Mouse (Mus musculus): Measurements from ENCODE around the gene Tmem189. TPM values are rescaled to one million over a fixed set of nuclear protein-coding genes. Genes with fewer than 3 reads are reported as not detected.
A peak's percentile ranks its signal among the peaks of the same experiment; 100 is the strongest.

Tmem189 gene
- polyA plus RNA-seq, 1 experiment from 2014 or later = 27.5 TPM

- Histone ChIP-seq H3K4me3 (ENCODE audit: low read depth, low read length) (no peak overlapping the region), H3K27ac (ENCODE audit: low read depth, low read length) (no peak overlapping the region), H3K36me3 (ENCODE audit: control insufficient read depth, insufficient read depth, low read length) (no peaks in the 10 kb centered on the region), H3K4me1 (replicated peaks; ENCODE audit: control insufficient read depth, insufficient read depth, low read length) (no peaks in the 10 kb centered on the region), H3K4me2 (replicated peaks; ENCODE audit: low read depth, low read length) (no peak overlapping the region), H3K27me3 (ENCODE audit: control insufficient read depth, insufficient read depth, low read length) (no peaks in the 10 kb centered on the region), H3K9ac (ENCODE audit: low read depth, low read length) (no peak overlapping the region), H3K9me3 (ENCODE audit: control insufficient read depth, low read length) (no peaks in the 10 kb centered on the region)
- DNase-seq (ENCODE audit: low spot score) (peak; percentile 92), ATAC-seq (ENCODE audit: low FRiP score) (peak; percentile 76)
- 38% methylated on average over 11 of the region's 11 CpGs for WGBS
Observed at GRCm38 (mm10) chr2:167605178-167605794, 84.3 kb downstream of the Tmem189 start.

DNA sequence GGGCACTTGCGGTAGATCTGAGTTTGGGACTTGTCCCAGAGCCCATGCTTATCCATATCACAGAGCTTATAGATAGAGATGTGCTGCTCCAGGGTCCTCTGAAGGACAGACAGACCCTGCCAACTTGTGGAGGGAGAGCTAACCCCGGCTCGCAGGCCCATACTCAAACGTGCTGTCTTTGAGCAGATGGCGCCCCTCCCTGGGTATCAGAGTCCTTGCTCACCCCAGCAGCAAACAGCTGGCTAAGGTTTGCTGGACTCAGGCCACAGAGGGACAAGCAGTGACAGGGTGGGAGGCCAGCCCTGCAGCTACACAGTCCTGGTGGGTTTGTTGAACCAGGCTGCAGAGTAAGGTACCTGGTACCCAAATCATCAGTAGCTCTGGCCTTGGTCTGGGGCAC is 86.6 kb downstream of the Tmem189 start:
- Histone ChIP-seq H3K4me3 (ENCODE audit: low read depth, low read length) (no peak overlapping the region), H3K4me2 (replicated peaks; ENCODE audit: low read depth, low read length) (no peak overlapping the region), H3K36me3 (ENCODE audit: control insufficient read depth, insufficient read depth, low read length) (no peaks in the 10 kb centered on the region), H3K9ac (ENCODE audit: low read depth, low read length) (no peak overlapping the region), H3K27ac (ENCODE audit: low read depth, low read length) (no peak overlapping the region), H3K9me3 (ENCODE audit: control insufficient read depth, low read length) (no peaks in the 10 kb centered on the region), H3K27me3 (ENCODE audit: control insufficient read depth, insufficient read depth, low read length) (no peaks in the 10 kb centered on the region), H3K4me1 (replicated peaks; ENCODE audit: control insufficient read depth, insufficient read depth, low read length) (no peaks in the 10 kb centered on the region)
- WGBS = 41% methylated on average over 5 of the region's 5 CpGs
- DNase-seq (ENCODE audit: low spot score) (no peak), ATAC-seq (ENCODE audit: low FRiP score) (no peak)

DNA sequence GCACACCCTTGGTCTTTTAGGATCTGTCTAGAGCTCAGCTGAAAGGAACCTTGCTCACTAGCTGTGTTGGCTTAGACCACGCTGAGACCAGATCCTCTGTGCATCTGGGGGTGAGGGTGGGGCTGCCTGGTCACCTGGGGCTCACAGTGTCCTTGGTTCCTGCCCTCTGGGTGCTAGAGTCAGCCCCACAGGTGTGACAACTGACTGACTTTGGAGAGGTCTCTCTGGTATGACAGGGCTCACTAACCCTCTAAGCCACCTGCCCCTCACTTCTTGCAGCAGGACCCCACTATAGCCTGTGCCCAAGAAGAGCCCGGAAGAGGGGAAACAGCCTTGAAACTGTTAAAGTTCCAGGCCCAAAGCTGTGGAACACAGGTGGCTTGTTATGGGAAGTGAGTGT is 87.3 kb downstream of the Tmem189 start:
- Histone ChIP-seq H3K36me3 (ENCODE audit: control insufficient read depth, insufficient read depth, low read length) (no peaks in the 10 kb centered on the region), H3K9ac (ENCODE audit: low read depth, low read length) (no peak overlapping the region), H3K27me3 (ENCODE audit: control insufficient read depth, insufficient read depth, low read length) (no peaks in the 10 kb centered on the region), H3K4me1 (replicated peaks; ENCODE audit: control insufficient read depth, insufficient read depth, low read length) (no peaks in the 10 kb centered on the region; the same call in 1 of the 2 replicates), H3K9me3 (ENCODE audit: control insufficient read depth, low read length) (no peaks in the 10 kb centered on the region), H3K27ac (ENCODE audit: low read depth, low read length) (no peak overlapping the region), H3K4me3 (ENCODE audit: low read depth, low read length) (no peak overlapping the region), H3K4me2 (replicated peaks; ENCODE audit: low read depth, low read length) (no peak overlapping the region)
- ATAC-seq (ENCODE audit: low FRiP score) (no peak), DNase-seq (ENCODE audit: low spot score) (no peak)
- WGBS = 82% methylated on average over 2 of the region's 2 CpGs

DNA sequence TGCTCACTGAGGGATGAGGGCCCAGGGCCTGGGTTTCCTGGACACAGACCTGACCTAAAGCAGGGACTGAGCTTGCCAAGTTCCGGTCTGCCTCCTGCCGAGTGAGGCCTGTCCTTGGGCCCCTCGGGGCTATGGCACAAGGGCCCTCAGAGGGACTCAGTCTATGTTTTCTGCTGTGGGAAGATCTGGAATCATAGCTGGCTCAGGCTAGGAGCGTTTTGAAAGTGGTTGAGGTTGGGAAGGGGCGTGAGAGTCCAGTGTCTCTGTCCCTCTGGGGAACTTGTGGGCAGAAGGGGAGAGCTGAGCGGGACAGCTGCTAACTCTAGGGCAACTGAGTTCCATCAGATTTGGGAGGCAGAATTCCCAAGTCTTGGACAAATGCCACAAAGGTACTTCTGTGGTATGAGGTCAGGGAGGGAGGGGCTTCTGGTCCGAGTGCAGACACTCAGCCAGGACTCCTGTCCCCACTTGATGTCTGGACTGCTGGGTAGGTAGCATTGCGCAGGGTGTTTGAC is 89.1 kb downstream of the Tmem189 start:
- WGBS = 77% methylated on average over 8 of the region's 8 CpGs

GRCm38 (mm10) chr2:167599917-167600316 is 89.7 kb downstream of the Tmem189 start:
- H3K4me1 ChIP-seq (replicated peaks; ENCODE audit: control insufficient read depth, insufficient read depth, low read length) = peaks cover 6% of the 10 kb centered on the region; the same call in 1 of the 2 replicates
- H3K27me3 ChIP-seq (ENCODE audit: control insufficient read depth, insufficient read depth, low read length) = 0 out of 2 replicates have a peak, but pooled peaks cover 3% of the 10 kb centered on the region
- ATAC-seq (ENCODE audit: low FRiP score) (no peak), DNase-seq (ENCODE audit: low spot score) (no peak)
- no peak overlapping the region for H3K27ac ChIP-seq (ENCODE audit: low read depth, low read length)
- H3K4me2 ChIP-seq (replicated peaks; ENCODE audit: low read depth, low read length) = no peak overlapping the region
- 77% methylated on average over 6 of the region's 6 CpGs for WGBS
- no peaks in the 10 kb centered on the region for H3K36me3 ChIP-seq (ENCODE audit: control insufficient read depth, insufficient read depth, low read length)
- no peak overlapping the region for H3K9ac ChIP-seq (ENCODE audit: low read depth, low read length)
- H3K4me3 ChIP-seq (ENCODE audit: low read depth, low read length) = no peak overlapping the region
- no peaks in the 10 kb centered on the region for H3K9me3 ChIP-seq (ENCODE audit: control insufficient read depth, low read length)

More for the DNA sequence above, 89.1 kb downstream of the Tmem189 start:
- no peaks in the 10 kb centered on the region for H3K36me3 ChIP-seq (ENCODE audit: control insufficient read depth, insufficient read depth, low read length)
- H3K9ac ChIP-seq (ENCODE audit: low read depth, low read length) = no peak overlapping the region
- 0 out of 2 replicates have a peak, but pooled peaks cover 3% of the 10 kb centered on the region for H3K27me3 ChIP-seq (ENCODE audit: control insufficient read depth, insufficient read depth, low read length)
- ATAC-seq (ENCODE audit: low FRiP score) (no peak), DNase-seq (ENCODE audit: low spot score) (no peak)
- H3K27ac ChIP-seq (ENCODE audit: low read depth, low read length) = no peak overlapping the region
- H3K4me3 ChIP-seq (ENCODE audit: low read depth, low read length) = no peak overlapping the region
- peaks cover 6% of the 10 kb centered on the region; the same call in 1 of the 2 replicates for H3K4me1 ChIP-seq (replicated peaks; ENCODE audit: control insufficient read depth, insufficient read depth, low read length)
- H3K9me3 ChIP-seq (ENCODE audit: control insufficient read depth, low read length) = no peaks in the 10 kb centered on the region
- no peak overlapping the region for H3K4me2 ChIP-seq (replicated peaks; ENCODE audit: low read depth, low read length)

- peaks cover 11% of the 10 kb centered on the region for H3K4me1 ChIP-seq (replicated peaks; ENCODE audit: control insufficient read depth, insufficient read depth, low read length)
Observed at GRCm38 (mm10) chr2:167599195-167599594, 90.4 kb downstream of the Tmem189 start.

GRCm38 (mm10) chr2:167597492-167598186 is 92.0 kb downstream of the Tmem189 start:
- Histone ChIP-seq H3K27me3 (ENCODE audit: control insufficient read depth, insufficient read depth, low read length) (0 out of 2 replicates have a peak, but pooled peaks cover 3% of the 10 kb centered on the region), H3K9me3 (ENCODE audit: control insufficient read depth, low read length) (no peaks in the 10 kb centered on the region), H3K9ac (ENCODE audit: low read depth, low read length) (peak overlapping the region; percentile 16; the same call in 1 of the 2 replicates), H3K4me3 (ENCODE audit: low read depth, low read length) (no peak overlapping the region), H3K4me1 (replicated peaks; ENCODE audit: control insufficient read depth, insufficient read depth, low read length) (peaks cover 11% of the 10 kb centered on the region), H3K4me2 (replicated peaks; ENCODE audit: low read depth, low read length) (peak overlapping the region; percentile 41), H3K36me3 (ENCODE audit: control insufficient read depth, insufficient read depth, low read length) (no peaks in the 10 kb centered on the region), H3K27ac (ENCODE audit: low read depth, low read length) (peak overlapping the region; percentile 60; the same call in 1 of the 2 replicates)
- peak; percentile 25; the same call in 1 of the 2 replicates for ATAC-seq (ENCODE audit: low FRiP score)
- DNase-seq (ENCODE audit: low spot score) = peak; percentile 68
- 29% methylated on average over 30 of the region's 40 CpGs for WGBS

More at GRCm38 (mm10) chr2:167599195-167599594, 90.4 kb downstream of the Tmem189 start:
- no peak overlapping the region for H3K27ac ChIP-seq (ENCODE audit: low read depth, low read length)
- H3K36me3 ChIP-seq (ENCODE audit: control insufficient read depth, insufficient read depth, low read length) = no peaks in the 10 kb centered on the region
- WGBS = 67% methylated on average over 5 of the region's 5 CpGs
- no peak for DNase-seq (ENCODE audit: low spot score)
- H3K4me3 ChIP-seq (ENCODE audit: low read depth, low read length) = no peak overlapping the region
- 0 out of 2 replicates have a peak, but pooled peaks cover 3% of the 10 kb centered on the region for H3K27me3 ChIP-seq (ENCODE audit: control insufficient read depth, insufficient read depth, low read length)
- H3K4me2 ChIP-seq (replicated peaks; ENCODE audit: low read depth, low read length) = no peak overlapping the region
- ATAC-seq (ENCODE audit: low FRiP score) = no peak
- no peaks in the 10 kb centered on the region for H3K9me3 ChIP-seq (ENCODE audit: control insufficient read depth, low read length)
- H3K9ac ChIP-seq (ENCODE audit: low read depth, low read length) = no peak overlapping the region

GRCm38 (mm10) chr2:167596726-167597491 is 92.7 kb downstream of the Tmem189 start:
- H3K4me2 ChIP-seq (replicated peaks; ENCODE audit: low read depth, low read length) = peak overlapping the region; percentile 41
- H3K9me3 ChIP-seq (ENCODE audit: control insufficient read depth, low read length) = no peaks in the 10 kb centered on the region
- WGBS = 32% methylated on average over 20 of the region's 27 CpGs
- peak; percentile 48 for ATAC-seq (ENCODE audit: low FRiP score)
- no peak overlapping the region for H3K4me3 ChIP-seq (ENCODE audit: low read depth, low read length)
- H3K27me3 ChIP-seq (ENCODE audit: control insufficient read depth, insufficient read depth, low read length) = 0 out of 2 replicates have a peak, but pooled peaks cover 3% of the 10 kb centered on the region
- no peaks in the 10 kb centered on the region for H3K36me3 ChIP-seq (ENCODE audit: control insufficient read depth, insufficient read depth, low read length)
- H3K9ac ChIP-seq (ENCODE audit: low read depth, low read length) = peak overlapping the region; percentile 16; the same call in 1 of the 2 replicates
- H3K4me1 ChIP-seq (replicated peaks; ENCODE audit: control insufficient read depth, insufficient read depth, low read length) = peaks cover 11% of the 10 kb centered on the region
- DNase-seq (ENCODE audit: low spot score) = peak; percentile 28
- H3K27ac ChIP-seq (ENCODE audit: low read depth, low read length) = peak overlapping the region; percentile 60; the same call in 1 of the 2 replicates
